Mouse (Mus musculus) splenic B cell, adult 2 months (primary cell): Measurements from ENCODE around the gene Mterf1a.
A peak's percentile ranks its signal among the peaks of the same experiment; 100 is the strongest.
"Not testable (repeated sequence)": the region's sequence is repeated elsewhere in the genome, so short reads cannot be mapped to it uniquely, and the experiment has no call there.

Experiments
- DNase-seq: peaks from one replicate; pipeline ENCODE4 v3.0.0-alpha.2; 2011; ENCODE audit warnings: low read depth, low spot score
- H3K27me3 ChIP-seq: 2 replicates; pipeline ENCODE4 v1.6.1; 2012; ENCODE audit warnings: mild to moderate bottlenecking, low read length, moderate library complexity, mixed read lengths; ENCODE audit not compliant: control insufficient read depth, poor library complexity, insufficient read depth, severe bottlenecking
- H3K36me3 ChIP-seq: 2 replicates; pipeline ENCODE4 v1.6.1; 2012; ENCODE audit warnings: mild to moderate bottlenecking, low read length, moderate library complexity, mixed read lengths; ENCODE audit not compliant: control insufficient read depth, poor library complexity, insufficient read depth, severe bottlenecking

Mterf1a gene

DNA sequence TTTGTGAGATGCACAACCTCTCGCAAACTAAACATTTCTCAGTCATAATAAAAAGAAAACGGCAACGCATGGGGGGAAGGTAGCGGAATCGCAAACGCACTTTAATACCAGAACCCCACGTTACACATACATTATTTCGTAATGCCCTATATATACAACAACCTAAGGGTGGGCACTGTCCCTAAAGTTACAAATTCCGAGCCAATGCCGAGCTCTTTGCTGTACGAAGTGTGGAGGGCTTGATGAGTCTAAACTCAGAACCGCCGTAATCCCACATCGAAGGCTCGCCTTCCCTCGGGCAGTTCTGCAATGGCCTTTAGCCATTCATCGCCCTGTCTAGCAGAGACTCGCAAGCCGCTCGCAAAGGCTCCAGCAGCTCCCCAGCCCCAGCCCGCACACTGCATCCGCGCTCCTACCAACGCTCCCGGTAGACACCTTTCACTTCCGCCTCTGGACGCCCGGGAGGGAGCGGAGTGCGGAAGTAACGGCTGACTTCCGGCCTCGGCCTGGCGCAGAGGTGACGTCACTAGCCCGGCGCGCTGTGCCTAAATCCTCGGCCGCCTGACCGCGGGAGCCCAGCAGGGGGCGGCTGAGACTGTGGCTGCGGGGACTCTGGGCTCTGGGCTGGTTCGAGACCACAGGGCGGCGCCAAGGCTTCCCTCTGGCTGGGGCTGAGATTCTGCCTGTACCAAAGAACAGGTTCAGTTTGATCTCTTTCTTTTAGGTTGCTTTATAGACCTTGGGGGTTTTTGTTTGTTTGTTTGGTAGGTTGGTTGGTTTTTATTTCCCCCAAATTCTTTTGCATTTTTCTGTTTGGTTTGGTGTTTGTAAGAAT lies at the start of gene Mterf1a:
TSS of gene Mterf1a (minus strand) at position 475 of the 835 bp plus-strand sequence.
- not testable (repeated sequence) for H3K27me3 ChIP-seq, H3K36me3 ChIP-seq
- peak; percentile 48 for DNase-seq

DNA sequence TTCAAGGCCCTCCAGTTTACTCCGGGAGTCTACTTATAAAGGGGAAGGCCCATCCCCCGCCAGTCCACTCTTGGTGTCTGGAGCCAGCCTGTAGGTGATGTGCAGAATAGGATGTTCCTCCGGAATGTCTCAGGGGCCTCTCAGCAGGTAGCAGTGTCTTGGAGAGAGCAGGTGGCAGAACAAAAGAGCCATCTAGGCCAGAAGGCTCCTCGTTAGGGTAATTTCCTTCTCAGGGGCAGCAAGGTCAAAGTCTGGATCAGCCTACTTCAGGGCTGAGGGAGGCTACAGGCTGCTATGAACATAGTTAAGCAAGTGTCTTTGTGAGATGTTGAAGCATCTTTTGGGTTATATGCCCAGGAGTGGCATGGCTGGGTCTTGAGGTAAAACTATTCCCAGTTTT lies 49.4 kb upstream of the Mterf1a start:
- not testable (repeated sequence) for H3K27me3 ChIP-seq, DNase-seq

DNA sequence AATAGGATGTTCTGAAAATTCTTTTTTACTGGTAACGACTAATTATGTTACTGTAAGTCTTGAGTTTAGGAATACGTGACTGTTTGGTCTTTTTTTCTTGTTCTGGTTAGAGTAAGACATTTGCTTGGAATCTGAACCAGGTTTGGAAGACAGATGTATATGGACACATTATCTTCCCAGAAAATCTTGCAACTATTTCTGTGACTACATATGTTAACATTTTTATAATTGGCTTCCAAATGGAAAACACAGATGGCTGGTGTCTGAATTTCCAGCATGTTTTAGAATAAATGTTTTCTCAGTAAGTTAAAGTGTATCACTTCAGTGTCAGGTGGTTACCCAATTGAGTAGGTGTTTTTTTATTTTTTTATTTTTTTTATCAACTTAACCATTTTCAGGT lies 47.5 kb upstream of the Mterf1a start:
- DNase-seq = no peak
- no peaks in the 10 kb centered on the region for H3K27me3 ChIP-seq
- peaks cover 1% of the 10 kb centered on the region; the same call in 1 of the 2 replicates for H3K36me3 ChIP-seq

More for the DNA sequence above, 49.4 kb upstream of the Mterf1a start:
- H3K36me3 ChIP-seq = not testable (repeated sequence)

DNA sequence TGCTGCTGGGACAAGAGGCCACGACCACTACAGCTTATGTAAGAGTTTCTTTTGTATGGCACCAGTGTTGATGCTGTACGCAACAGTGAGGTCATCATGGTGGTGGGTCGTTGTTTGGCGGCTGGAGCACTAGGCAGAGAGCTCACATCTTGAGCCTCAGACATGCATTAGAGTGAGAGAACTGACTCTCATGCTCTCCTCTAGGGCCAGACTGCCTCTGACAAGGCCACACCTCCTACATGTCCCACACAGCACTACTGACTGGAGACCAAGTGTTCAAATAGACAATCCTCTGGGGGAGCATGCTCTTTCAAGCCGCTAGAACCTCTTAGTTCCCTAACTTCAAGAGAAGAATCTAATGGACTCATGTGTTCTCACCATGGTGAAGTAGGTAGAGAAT lies 45.6 kb upstream of the Mterf1a start:
- peaks cover 1% of the 10 kb centered on the region; the same call in 1 of the 2 replicates for H3K36me3 ChIP-seq
- no peaks in the 10 kb centered on the region for H3K27me3 ChIP-seq
- DNase-seq = no peak

DNA sequence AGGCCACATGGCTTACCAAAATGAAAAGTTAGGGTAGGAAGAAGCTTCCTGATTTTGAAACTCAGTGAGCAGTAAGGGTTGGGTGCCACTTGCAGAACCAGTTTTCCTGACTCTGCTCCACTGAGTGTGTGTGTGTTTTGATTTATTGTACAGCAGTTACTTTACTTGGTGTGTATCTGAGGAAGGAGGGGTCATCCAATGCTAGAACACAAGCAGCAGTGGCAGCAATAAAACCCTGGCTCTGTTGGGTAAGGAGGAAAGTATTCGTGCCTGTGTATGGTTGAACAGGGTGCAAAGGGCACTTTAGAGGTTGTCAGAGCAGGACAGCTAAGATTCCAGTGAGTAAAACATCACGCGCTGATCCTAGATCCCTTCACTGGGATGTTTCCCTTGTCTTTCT lies 45.2 kb upstream of the Mterf1a start:
- DNase-seq = no peak
- Histone ChIP-seq H3K36me3 (peaks cover 1% of the 10 kb centered on the region; the same call in 1 of the 2 replicates), H3K27me3 (no peaks in the 10 kb centered on the region)

DNA sequence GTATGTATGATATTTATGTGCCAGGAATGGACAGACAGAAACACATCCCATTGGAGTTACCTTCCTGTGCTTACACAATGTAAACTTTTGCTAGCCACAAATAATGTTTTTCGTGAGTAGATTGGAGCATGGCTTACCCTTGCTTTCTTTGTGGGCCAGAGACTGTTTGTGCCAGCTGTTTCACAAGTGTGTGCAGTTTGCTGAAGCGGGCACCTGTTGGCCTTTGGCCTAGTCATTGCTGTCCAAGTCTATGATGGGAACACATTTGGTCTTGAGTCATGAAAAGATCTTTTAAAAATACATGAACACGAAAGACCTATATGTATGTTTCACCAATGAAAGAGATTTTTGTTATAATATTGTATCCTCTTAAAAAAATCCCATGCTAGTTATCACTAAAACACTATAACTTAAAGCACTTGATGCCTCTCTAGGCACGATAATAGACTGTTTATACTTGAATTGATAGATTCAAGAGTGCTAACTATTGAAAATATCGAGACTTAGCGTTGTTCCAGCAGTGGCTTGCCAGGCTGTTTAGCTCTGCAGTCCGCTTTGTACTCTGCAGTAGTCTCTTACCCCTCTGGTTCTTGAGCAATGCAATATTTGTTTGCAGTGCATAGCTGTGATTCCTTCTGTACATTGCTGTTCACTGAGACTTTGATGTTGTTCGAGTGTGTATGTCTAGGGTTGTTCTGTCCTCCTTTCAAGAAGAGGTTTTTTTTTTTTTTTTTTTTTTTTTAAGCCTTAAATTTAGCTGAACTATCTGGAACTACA lies 42.2 kb upstream of the Mterf1a start:
- H3K27me3 ChIP-seq = no peaks in the 10 kb centered on the region
- no peaks in the 10 kb centered on the region for H3K36me3 ChIP-seq
- no peak for DNase-seq

DNA sequence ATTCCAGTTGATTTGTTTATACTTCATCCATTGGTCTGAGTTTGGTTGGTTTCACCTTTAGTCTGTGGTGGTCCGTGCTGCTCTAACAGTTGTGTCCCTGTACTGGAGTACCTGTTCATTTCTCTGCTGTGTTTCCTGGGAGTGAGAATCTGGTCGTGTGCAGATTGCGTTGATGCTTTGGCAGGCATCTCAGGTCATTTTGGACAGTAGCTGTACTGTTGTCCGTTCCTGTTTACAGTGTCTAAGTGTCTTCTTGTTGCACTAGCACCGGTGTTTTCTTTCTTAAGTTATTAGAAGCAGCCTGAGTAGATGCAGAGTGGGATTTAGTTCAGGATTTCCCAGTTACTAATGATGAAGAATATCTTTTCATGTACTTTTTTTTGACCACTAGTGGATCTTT lies 41.5 kb upstream of the Mterf1a start:
- DNase-seq = no peak
- no peaks in the 10 kb centered on the region for H3K27me3 ChIP-seq
- no peaks in the 10 kb centered on the region for H3K36me3 ChIP-seq

DNA sequence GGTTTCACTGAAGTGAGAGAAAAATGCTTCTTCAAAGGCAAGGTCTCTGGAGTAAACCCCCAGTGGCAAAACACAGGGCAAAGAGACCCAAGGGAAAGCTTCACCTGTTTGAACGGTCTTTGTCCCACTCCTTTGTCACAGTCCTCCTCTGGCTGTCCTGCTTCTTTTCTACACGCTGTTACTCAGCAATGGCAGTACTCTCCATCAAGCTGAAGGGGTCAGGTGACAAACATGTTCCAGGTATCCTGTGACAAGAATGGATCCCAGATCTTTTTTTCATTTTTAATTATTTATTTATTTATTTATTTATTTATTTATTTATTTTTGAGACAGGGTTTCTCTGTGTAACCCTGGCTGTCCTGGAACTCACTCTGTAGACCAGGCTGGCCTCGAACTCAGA lies 39.8 kb upstream of the Mterf1a start:
- Histone ChIP-seq H3K27me3 (no peaks in the 10 kb centered on the region), H3K36me3 (no peaks in the 10 kb centered on the region)
- DNase-seq = no peak

DNA sequence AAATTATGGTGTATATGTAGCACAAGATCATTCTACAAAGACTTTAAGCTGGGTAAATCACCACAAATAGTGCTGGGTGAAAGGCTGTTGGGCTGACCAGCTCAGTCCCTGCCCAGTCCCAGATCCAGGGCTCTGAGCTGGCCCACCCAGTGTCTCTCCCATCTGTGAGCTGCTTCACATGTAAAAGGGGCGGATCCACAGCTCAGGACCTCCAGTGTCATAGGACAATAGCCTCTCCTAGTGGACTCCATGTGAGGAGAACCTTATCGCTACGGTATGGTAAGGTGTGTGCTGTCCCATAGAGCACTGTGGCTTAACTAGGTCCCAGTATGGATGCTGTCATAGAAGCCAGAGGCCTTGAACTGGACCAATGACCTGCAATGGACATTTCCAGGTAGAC lies 37.9 kb upstream of the Mterf1a start:
- H3K27me3 ChIP-seq = no peaks in the 10 kb centered on the region
- H3K36me3 ChIP-seq = no peaks in the 10 kb centered on the region
- no peak for DNase-seq

DNA sequence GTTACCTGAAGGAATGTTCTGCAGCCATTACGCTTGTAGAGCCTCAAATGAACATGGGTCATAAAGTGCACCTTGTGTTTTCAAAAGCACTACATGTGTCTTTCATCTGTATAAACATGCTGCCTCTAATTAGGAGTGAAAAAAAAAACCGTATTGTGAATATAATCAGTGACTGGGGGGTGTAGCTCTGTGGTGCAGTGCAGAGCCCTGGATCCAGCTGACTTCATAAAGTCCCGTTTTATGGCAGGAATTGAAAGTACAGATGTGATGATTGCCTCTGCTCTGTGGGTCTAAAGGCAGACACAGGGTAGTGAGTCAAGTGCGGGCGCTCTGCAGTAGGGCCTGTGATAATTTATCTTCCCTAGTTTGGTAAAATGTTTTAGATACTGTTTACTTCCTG lies 37.0 kb upstream of the Mterf1a start:
- no peak for DNase-seq
- no peaks in the 10 kb centered on the region for H3K36me3 ChIP-seq
- H3K27me3 ChIP-seq = no peaks in the 10 kb centered on the region

DNA sequence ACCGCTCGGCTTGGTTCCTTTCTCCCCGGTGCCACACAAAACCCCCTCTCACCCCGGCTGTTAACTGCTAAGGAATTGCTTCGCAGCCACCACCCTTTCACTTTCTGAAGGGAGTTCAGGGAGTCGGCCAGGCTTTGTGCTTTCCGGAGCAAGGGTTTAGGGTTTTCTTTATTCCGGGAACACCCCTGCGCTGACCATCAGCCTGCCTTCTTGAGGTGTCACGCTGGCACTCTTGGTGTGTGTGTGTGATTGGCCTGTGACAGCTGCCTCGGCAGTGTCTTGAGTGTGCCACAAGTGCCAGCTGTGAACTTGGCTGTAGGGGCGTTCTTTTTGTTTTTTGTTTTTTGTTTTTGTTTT lies 34.9 kb upstream of the Mterf1a start:
- Histone ChIP-seq H3K36me3 (no peaks in the 10 kb centered on the region), H3K27me3 (no peaks in the 10 kb centered on the region)
- DNase-seq = peak; percentile 35

DNA sequence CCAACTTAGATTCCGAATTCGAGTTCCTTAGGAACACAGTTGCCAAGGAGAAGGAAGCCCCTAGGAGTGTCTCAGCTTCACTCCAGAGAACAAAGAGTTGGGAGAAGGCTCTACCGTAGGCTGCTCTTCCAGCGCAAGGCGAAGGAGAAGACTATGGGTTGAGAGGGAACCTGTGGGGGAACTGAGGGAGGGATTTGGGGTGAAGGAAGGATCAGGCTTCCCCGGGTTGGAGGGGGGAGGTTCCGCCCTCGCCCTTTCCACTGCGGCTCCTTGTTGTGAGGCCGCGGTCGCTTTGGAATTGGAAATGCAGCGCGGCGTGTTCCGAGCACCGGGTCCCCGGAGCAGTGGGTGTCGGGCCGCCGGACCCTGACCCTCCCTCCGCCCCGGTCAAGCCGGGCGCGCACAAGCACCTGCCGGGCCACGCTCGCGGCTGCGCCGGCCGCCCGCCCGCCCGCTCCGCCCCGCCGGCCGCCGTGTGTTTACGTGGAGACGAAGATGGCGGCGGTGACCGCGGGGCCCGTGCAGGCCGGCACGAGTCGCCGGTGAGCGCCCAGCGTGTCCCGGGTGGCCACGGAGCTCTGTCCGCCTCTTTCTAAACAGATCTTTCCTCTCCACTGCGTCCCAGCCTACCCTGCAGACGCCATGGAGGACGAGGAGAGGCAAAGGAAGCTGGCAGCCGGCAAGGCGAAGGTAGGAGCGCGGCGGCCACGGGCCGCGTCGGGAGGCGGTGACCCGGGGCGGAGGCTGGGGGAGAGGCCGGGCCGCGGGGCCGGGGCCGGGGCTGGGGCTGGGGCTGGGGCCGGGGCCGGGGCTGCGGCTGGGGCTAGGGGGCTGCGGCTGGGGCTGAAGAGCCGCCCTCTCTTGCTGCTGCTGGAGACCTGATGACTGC lies 34.3 kb upstream of the Mterf1a start, which contains the start of gene Akap9:
TSS of gene Akap9 (plus strand) at position 254 of the 889 bp plus-strand sequence.
- peak; percentile 55 for DNase-seq
- H3K27me3 ChIP-seq = no peaks in the 10 kb centered on the region
- no peaks in the 10 kb centered on the region for H3K36me3 ChIP-seq

DNA sequence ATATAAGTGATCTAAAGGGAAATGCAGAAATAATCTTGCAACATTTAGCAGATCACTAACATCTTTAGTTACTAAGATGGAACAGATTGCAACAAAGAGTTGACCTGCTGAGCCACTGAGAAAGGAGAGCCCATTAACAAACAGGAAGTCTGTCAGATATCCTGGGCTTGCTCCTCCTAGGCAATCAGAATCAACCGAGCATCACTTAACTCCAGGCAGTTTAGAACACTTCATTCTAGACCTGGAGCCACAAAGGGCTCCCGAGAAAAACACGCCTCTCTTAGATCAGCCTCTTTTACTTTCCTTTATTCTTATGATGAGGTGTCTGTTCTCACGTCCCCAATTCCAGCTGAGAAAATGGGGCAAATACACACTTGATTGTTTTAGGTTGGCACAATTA lies 32.9 kb upstream of the Mterf1a start:
- Histone ChIP-seq H3K27me3 (no peaks in the 10 kb centered on the region), H3K36me3 (no peaks in the 10 kb centered on the region)
- no peak for DNase-seq

DNA sequence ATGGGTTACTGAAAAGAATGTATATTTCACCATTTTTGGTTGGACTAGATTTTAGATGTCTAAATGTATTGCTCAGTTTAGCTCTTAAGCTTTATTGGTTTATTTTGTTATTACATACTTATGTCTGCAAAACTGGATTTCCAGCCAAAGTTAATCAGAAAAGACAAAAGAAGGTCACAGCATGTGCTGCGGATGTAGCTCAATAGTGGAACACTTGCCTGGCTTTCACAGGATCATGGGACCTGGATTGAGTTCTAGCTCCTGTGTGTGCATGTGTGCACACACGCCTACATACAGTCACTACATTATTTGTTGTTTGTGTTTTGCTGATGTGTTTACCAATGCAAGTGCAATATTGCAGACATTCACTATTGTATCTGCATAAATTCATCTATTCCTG lies 28.6 kb upstream of the Mterf1a start:
- Histone ChIP-seq H3K27me3 (no peaks in the 10 kb centered on the region), H3K36me3 (no peaks in the 10 kb centered on the region)
- DNase-seq = no peak
